ENCODE assay signal across 22 mouse cellular contexts in genomic region chr1:86320822-86321413, GRCm38 (mm10). TPM values are rescaled to one million over a fixed set of nuclear protein-coding genes. Genes with fewer than 3 reads are reported as not detected.
"Had no signal": no experiment of that assay in that cellular context is flagged by ENCODE, and none has a peak within 500 bp of the region (broad histone marks: within the 10 kb centered on the region; RNA-seq: fewer than 3 reads in every experiment).

No protein-coding gene starts in this region.

- H3K9me3 ChIP-seq: limb, embryonic 10.5 days; limb, embryonic 13.5 days; lung, embryonic 15.5 days; midbrain, embryonic 12.5 days; midbrain, embryonic 15.5 days; neural tube, embryonic 12.5 days; neural tube, embryonic 15.5 days had no signal

- H3K4me1 ChIP-seq: limb, embryonic 10.5 days; limb, embryonic 13.5 days; lung, embryonic 15.5 days; midbrain, embryonic 12.5 days; midbrain, embryonic 15.5 days; neural tube, embryonic 12.5 days; neural tube, embryonic 15.5 days had no signal

- H3K4me3 ChIP-seq: limb, embryonic 10.5 days; limb, embryonic 13.5 days; lung, embryonic 15.5 days; midbrain, embryonic 12.5 days; midbrain, embryonic 15.5 days; neural tube, embryonic 12.5 days; neural tube, embryonic 15.5 days had no signal

- ATAC-seq: midbrain, embryonic 15.5 days had no signal

- H3K36me3 ChIP-seq: limb, embryonic 10.5 days; limb, embryonic 13.5 days; lung, embryonic 15.5 days; midbrain, embryonic 12.5 days; midbrain, embryonic 15.5 days; neural tube, embryonic 12.5 days; neural tube, embryonic 15.5 days had no signal

- H3K4me2 ChIP-seq: limb, embryonic 13.5 days; lung, embryonic 15.5 days; midbrain, embryonic 12.5 days; midbrain, embryonic 15.5 days; neural tube, embryonic 12.5 days; neural tube, embryonic 15.5 days had no signal

- DNase-seq: kidney, adult 18-20 months; kidney, adult 9 months; kidney, postnatal 14 days; kidney, postnatal 4 days; lung, adult 18-20 months; lung, postnatal 10 days; lung, postnatal 36 days; right cerebral cortex, adult 18-20 months; right cerebral cortex, postnatal 14 days; right cerebral cortex, postnatal 4 days; thymus, adult 2 months; thymus, postnatal 14 days; thymus, postnatal 4 days had no signal

- H3K9ac ChIP-seq: limb, embryonic 13.5 days; lung, embryonic 15.5 days; midbrain, embryonic 12.5 days; midbrain, embryonic 15.5 days; neural tube, embryonic 12.5 days; neural tube, embryonic 15.5 days had no signal

- H3K27ac ChIP-seq: limb, embryonic 10.5 days; limb, embryonic 13.5 days; lung, embryonic 15.5 days; midbrain, embryonic 12.5 days; midbrain, embryonic 15.5 days; neural tube, embryonic 12.5 days; neural tube, embryonic 15.5 days; stomach, postnatal 0 days had no signal

- H3K27me3 ChIP-seq: limb, embryonic 13.5 days; lung, embryonic 15.5 days; midbrain, embryonic 12.5 days; midbrain, embryonic 15.5 days; neural tube, embryonic 12.5 days; neural tube, embryonic 15.5 days had no signal

RNA-seq across cellular contexts. Expression of gene B3gnt7, which starts 18.3 kb away (rescaled TPM):
- total RNA-seq: liver, adult 2 months had no signal
